Mouse (Mus musculus): ENCODE results near the gene Nek3. TPM values are rescaled to one million over a fixed set of nuclear protein-coding genes. Genes with fewer than 3 reads are reported as not detected.

Gene Nek3
- total RNA-seq (2015) (2.3 and 3.7 TPM in 2 replicates), total RNA-seq (2017) (2.8 and 5.0 TPM in 2 replicates)

GRCm38 (mm10) chr8:22166080-22166603 lies at the start of gene Nek3:
Nek3 (minus strand) TSS chr8:22166435.
- ATAC-seq (replicated peaks; ENCODE audit: poor library complexity), result peak; percentile 94

- ATAC-seq (replicated peaks; ENCODE audit: poor library complexity), result no peak
These were observed 48.6 kb upstream of the Nek3 start for GRCm38 (mm10) chr8:22214826-22215225.

GRCm38 (mm10) chr8:22209012-22209411 lies 42.8 kb upstream of the Nek3 start:
- peak; percentile 94 for ATAC-seq (replicated peaks; ENCODE audit: poor library complexity)

- peak; percentile 70 for ATAC-seq (replicated peaks; ENCODE audit: poor library complexity)
These were observed 41.3 kb upstream of the Nek3 start for GRCm38 (mm10) chr8:22207535-22207934.

- 0 out of 2 replicates have a peak, but pooled peaks have one; percentile 34 for ATAC-seq (replicated peaks; ENCODE audit: poor library complexity)
These were observed 33.2 kb upstream of the Nek3 start for GRCm38 (mm10) chr8:22199481-22199880.

- ATAC-seq (replicated peaks; ENCODE audit: poor library complexity), result no peak
These were observed 31.7 kb upstream of the Nek3 start for GRCm38 (mm10) chr8:22197914-22198313.

GRCm38 (mm10) chr8:22193432-22194010 lies 27.3 kb upstream of the Nek3 start:
- peak; percentile 42; the same call in 1 of the 2 replicates for ATAC-seq (replicated peaks; ENCODE audit: poor library complexity)

- ATAC-seq (replicated peaks; ENCODE audit: poor library complexity), result peak; percentile 89
These were observed 26.6 kb upstream of the Nek3 start, which contains the start of gene Vps36 for GRCm38 (mm10) chr8:22192660-22193431. Vps36 (plus strand) TSS chr8:22192809.

GRCm38 (mm10) chr8:22185431-22186397 lies 19.5 kb upstream of the Nek3 start, which contains the start of gene Ckap2:
Ckap2 (minus strand) TSS chr8:22185819.
- peak; percentile 90 for ATAC-seq (replicated peaks; ENCODE audit: poor library complexity)

GRCm38 (mm10) chr8:22184884-22185283 lies 18.6 kb upstream of the Nek3 start:
- ATAC-seq (replicated peaks; ENCODE audit: poor library complexity), result peak; percentile 67

GRCm38 (mm10) chr8:22175966-22176365 lies 9.7 kb upstream of the Nek3 start:
- ATAC-seq (replicated peaks; ENCODE audit: poor library complexity), result no peak

GRCm38 (mm10) chr8:22169167-22169566 lies 2.9 kb upstream of the Nek3 start:
- ATAC-seq (replicated peaks; ENCODE audit: poor library complexity), result no peak

GRCm38 (mm10) chr8:22165251-22166079 lies 770 bp downstream of the Nek3 start:
- ATAC-seq (replicated peaks; ENCODE audit: poor library complexity), result peak; percentile 21

GRCm38 (mm10) chr8:22164431-22164830 lies 1.8 kb downstream of the Nek3 start:
- no peak for ATAC-seq (replicated peaks; ENCODE audit: poor library complexity)

- ATAC-seq (replicated peaks; ENCODE audit: poor library complexity), result no peak
These were observed 4.0 kb downstream of the Nek3 start for GRCm38 (mm10) chr8:22162206-22162605.

GRCm38 (mm10) chr8:22150345-22150663 lies 15.9 kb downstream of the Nek3 start:
- no peak for ATAC-seq (replicated peaks; ENCODE audit: poor library complexity)

GRCm38 (mm10) chr8:22149643-22150344 lies 16.4 kb downstream of the Nek3 start:
- ATAC-seq (replicated peaks; ENCODE audit: poor library complexity), result no peak

- no peak for ATAC-seq (replicated peaks; ENCODE audit: poor library complexity)
These were observed 17.9 kb downstream of the Nek3 start for GRCm38 (mm10) chr8:22148367-22148740.

GRCm38 (mm10) chr8:22147706-22148366 lies 18.4 kb downstream of the Nek3 start:
- peak; percentile 49 for ATAC-seq (replicated peaks; ENCODE audit: poor library complexity)

Data from megakaryocyte progenitor cell, adult 5-6 weeks (primary cell).